Mouse (Mus musculus) cerebral cortex, adult 2 months (tissue): ENCODE data around the gene Rbm47.

Experiments used
- WGBS: fragments of 180-500 bp; shearing (Covaris S2); methylation state at CpG from one replicate; pipeline ENCODE4 v1.1.7; 2018; 5-methylcytosine and 5-hydroxymethylcytosine counted together

Rbm47 gene

DNA sequence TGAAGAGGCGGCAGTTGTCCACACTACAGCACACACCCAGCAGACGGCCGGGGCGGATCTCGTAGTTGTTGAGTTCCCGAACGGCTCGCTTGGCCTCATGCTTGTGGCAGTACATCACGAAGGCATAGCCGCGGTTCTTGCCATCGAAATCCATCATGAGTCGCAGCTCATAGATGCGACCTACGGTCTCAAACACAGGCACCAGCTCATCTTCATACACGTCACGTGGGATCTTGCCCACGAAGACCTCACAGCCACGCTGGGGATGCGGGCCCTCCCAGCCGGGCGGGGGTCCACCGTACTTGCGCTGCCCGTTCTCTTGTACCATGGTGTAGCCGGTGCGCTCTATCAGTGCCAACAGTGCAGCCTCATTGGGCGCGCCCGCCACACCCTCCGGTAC is 146.1 kb downstream of the Rbm47 start:
- WGBS, result 98% methylated on average over 31 of the region's 31 CpGs

DNA sequence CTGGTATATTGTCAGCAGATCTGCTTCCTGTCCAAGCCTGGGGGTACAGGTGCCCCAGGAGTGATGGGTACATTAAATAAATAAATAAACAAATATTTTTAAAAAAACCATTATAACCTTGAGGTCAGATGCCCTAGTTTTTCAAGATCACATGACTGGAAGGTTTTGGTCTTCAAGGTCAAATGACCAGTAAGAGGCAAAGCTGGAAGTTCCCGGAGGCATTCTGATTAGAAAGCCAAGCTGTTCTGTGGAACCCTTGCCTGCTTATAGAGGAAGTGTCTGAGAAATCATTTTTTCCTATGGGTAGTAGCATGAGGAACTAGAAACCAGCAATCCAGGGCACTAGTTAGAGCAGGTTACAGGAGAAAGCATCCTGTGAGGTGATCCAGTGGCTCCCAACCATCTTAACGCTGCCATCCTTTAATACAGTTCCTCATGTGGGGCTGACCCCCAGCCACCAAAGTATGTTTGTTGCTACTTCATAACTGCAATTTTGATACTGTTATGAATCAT is 157.4 kb downstream of the Rbm47 start:
- 90% methylated on average over 2 of the region's 2 CpGs for WGBS

DNA sequence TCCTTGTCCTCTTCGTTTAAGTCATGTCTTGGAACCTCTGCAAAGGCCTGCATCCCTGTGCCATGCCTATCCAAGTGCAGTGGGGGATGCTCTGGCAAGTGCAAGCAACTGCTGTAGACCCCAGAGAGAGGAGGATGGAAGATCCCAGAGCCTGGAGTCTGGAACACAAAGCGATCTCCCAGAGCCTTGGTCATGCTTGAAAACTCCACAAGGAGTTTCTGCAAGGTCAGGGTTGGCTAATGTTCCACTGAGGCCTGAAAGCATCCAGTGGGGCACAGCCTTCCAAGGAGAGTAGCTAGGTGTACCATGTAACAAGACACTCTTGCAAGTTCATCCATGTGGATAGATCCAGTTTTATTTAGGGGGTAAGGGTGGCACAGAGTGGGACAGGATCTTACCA is 158.5 kb downstream of the Rbm47 start:
- WGBS, result 94% methylated on average over 2 of the region's 2 CpGs

DNA sequence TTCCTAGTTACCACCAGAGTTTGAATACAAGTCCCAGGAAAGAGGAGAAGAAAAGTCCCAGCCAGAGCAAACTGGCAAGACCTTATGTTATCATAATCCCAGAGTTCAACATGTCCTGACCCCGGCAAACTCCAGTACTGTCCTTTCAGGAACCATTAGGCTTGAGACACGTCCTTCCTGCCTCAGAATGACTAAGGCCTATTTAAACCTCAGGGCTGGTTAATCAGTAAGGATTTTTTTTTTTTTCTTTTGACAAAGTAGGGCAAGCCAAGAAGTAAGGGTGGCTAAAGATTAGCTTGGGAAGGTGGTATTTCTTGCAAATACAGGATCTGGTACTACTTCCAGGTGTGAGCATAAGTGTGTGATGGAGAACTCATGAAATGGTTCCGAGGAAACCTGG is 158.9 kb downstream of the Rbm47 start:
- 88% methylated on average over 3 of the region's 3 CpGs for WGBS

DNA sequence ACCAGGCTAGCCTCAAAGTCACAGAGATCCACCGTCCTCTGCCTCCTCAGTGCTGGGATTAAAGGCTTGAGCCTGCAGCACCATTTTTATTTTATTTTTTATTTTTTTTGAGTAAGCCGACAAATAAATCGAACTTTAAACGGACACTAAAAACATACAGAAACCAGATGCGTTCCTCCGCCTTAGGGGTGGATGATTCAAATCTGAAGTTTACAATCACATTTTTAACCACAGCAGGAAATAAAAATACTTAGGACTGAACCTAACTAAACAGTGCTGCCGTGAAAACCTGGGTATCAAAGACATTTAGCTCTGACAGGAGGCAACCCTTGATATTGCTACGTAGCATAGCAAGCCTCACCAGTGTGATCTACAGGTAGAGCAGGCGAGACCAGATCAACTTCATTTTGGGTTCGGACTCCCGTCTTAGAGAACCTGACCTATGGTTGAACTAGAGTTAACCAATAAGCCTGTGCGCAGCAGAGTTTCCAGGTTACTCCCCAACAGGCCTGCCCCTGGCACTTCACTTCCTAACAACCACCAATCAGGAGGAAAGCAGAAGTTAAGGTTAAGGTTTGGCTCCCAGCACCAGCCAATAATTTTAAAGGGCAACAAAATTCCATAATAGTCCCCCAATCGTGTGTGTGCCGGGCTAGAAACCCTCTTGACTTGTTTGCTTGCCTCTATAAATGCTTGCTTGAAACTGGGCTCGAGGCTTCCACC is 164.5 kb downstream of the Rbm47 start:
- 87% methylated on average over 15 of the region's 15 CpGs for WGBS

DNA sequence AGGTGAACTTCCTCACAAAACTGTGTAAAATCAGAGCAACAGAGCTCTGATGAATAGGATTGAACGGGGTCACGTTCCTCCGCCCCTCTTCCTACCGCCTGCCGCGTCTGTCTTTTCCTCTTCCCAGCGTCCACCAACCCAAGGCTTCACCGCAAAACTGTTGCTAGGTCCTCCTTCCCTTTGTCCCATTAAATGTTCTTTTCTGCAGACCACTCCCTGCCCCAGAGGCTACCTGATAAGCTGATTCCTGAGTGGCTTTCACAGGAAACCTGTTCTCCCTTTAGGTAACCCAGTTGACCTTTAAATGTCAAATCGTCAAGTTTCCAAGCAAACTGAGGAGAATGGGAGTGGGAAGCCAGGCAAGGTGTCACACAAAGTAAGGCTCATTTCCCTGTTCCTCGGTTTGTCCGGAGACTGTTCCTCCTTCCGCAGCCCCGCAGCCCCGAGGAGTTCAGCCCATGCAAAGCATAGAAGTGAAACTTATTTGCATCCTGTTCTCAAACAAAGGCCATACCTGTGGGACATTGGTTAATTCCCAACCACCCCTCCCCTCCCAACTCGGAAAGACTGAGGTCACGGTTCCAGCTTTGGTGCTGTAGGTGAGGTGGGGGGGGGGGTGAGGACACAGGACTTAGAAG is 167.8 kb downstream of the Rbm47 start:
- 60% methylated on average over 16 of the region's 16 CpGs for WGBS

DNA sequence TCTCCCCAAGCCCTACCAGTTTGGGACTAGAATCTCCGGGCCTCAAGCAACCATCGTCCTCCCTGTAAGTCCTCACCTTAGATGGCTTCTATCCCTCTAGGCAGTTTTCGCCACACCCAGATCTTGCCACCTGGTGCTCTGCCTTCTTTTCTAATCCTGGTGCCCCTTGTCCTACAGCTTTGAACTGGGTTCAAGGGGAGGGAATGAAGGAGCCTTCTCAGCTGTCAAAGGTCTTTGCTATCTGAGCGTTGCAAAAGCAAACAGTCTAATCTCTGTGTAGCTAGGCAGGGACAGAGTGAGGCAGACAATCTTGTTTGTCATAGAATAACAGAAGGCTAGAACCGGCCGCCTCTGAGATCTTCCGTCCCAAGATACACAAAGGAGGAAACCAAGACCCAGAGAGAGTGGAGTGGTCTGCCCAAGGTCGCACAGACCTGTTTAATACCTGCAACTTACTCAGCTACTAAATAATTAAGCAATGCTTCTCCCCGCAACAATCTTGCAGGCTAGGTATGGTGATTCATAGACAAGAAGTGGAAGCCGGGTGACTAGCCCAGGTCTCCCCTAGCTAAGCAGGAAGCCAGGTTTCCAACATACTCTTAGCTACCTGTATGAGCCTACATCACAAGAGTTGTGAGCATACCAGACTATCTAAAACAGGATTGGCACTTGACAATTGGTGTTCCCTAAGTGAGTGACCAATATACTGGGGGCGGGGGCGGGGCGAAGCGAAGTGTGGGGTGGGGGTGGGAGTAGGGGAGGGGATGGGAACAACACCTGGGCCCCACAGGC is 168.6 kb downstream of the Rbm47 start, which contains the start of gene 9130230L23Rik:
9130230L23Rik (minus strand) TSS at position 152 of the 792 bp plus-strand sequence.
- 75% methylated on average over 14 of the region's 14 CpGs for WGBS

DNA sequence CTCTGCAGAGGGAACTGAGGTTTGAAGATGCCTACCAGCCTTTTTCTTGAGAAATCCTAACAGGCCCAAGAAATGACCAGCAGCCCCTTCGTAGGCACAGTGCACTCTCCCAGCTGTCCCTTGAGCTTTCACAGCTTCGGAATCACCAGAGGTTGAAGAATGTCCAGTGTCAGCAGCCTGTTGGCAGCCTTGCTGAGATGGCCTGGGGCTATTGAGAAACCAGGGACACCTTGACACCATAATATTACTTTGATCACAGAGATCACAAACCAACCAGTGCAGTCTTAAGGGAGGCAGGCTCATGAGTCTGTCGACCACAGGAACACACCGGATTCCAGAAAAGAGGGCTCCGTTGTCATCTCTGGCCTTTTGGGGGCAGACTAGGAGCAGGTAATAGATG is 171.7 kb downstream of the Rbm47 start:
- WGBS, result 87% methylated on average over 5 of the region's 5 CpGs

DNA sequence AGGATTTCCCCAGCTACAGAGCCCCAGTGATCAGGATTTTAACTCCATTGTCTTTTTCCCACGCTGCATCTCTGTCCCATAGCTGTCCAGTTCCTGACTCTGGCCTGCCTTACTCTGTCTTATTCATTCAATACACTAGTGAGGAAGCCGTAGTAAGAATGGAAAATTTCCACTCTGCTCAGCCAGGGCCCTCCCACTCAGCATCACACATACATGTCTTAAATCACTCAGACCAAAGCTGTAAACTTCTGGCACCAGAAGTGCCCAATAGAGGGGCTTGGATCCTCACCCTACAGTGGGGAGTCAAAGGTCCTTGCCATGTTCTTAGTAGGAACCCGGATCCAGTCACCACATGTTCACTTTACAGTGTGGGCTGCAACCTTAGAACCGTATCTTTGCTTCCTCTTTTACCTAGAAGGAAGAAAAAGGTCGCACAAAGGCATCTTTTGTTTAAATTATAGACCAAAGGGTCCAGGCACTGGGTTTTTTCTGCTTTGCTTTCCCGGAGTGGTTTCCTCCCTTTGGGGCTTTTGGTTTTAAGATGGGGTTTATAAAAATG is 172.3 kb downstream of the Rbm47 start:
- WGBS, result 71% methylated on average over 6 of the region's 6 CpGs

DNA sequence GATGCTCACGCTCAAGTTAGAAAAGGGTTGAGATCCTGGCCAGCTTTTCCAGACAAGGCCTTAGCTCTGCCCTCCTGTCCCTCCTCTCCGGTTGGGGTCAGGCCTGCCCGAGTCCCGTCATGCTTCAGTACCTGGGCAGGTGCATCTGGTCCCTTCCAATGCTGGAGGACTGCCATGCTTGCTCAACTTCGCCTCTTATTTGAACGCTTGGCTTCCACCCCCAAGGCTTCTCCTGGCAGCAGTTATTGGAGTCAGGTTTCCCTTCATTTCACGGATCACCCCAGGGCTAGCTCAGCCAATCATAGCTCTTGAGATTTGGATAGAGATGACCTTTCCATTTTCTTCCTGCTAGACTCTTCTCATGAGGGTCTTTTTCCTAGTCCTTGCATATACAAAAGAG is 172.8 kb downstream of the Rbm47 start:
- 83% methylated on average over 7 of the region's 7 CpGs for WGBS

DNA sequence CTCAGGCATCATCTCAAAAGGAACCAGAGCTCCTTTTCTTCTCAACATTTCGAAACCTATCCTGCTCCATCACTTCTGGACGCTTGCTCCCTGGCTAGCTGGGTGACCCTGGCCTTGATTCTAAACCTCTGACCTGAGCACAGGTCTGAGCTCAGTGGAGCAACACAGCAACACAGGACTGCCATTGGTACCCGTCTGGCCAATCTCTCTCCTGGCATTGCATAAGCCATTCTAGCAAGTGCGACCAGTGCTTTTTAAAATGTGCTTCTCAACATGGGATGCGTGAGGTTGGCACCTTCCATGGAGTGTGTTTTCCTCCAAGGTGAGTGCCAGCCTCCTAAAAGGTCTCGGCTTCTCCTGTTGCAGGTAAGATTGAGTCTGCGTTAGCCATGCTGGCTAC is 173.8 kb downstream of the Rbm47 start:
- WGBS, result 86% methylated on average over 7 of the region's 7 CpGs

DNA sequence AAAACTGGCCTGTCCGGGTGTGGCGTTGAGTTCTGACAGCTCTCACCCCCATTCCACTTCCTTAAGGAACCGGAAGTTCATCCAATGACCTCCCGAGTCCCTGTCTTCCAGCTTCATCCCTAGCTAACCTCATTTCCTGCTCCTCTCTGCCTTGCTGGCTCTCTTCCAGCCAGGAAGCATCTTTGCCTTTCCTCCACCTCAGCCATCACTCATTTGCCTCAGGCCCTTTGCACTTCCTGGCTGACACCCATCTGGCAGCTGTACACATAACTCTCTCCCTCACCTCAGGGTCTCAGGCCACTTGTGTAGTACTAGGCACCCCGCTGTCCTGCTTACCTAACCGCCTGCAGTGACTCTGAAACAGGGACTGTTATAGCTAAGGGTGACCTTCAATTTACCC is 178.3 kb downstream of the Rbm47 start:
- WGBS, result 84% methylated on average over 6 of the region's 6 CpGs

DNA sequence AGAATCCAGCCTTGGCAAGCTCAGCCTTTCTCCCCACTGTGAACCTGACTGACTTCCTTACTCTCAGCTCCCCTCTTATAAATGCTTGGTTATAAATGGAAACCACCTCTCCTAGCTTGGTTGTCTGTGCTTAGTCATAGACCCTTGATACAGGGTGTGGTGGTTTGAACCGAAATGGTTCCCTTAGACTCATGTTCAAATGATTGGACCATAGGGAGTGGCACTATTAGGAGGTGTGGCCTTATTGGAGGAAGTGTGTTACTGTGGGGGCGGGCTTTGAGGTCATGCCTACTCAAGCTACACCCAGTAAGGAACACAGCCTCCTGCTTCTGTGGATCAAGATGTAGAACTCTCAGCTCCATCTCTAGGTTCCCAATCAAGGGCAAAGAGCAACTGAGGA is 181.7 kb downstream of the Rbm47 start:
- WGBS, result 73% methylated on average over 2 of the region's 2 CpGs

DNA sequence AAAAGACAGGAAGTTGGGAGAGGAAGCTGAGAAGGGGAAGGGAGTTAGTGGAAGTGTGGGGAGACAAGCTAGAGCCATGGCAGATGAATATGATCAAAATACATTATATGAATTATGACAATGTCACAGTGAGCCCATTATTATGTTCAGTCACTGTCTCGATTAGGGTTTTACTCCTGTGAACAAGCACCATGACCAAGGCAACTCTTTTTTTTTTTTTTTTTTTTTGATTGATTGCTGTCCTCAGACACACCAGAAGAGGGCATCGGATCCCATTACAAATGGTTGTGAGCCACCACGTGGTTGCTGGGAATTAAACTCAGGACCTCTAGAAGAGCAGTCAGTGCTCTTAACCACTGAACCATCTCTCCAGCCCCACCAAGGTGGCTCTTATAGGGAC is 185.9 kb downstream of the Rbm47 start:
- 75% methylated on average over 3 of the region's 3 CpGs for WGBS

DNA sequence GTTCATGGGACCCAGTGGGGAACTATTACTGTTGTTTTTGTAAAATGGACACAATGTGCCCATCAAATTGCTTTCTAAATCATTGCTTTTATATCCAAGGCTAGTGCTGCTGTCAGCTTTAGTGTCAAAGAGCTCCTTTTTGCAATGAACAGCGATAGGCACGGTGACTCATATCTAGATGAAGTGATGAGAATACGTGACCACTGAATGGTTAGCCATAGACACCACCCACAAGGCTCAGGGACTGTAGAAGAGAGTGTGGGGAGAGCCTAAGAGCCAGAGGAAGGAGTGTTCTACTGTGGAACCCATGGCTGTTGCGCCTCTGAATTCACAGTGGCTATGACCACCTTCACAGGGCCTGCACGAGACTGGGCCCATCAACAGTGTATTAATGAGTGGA is 186.5 kb downstream of the Rbm47 start:
- 84% methylated on average over 5 of the region's 5 CpGs for WGBS

DNA sequence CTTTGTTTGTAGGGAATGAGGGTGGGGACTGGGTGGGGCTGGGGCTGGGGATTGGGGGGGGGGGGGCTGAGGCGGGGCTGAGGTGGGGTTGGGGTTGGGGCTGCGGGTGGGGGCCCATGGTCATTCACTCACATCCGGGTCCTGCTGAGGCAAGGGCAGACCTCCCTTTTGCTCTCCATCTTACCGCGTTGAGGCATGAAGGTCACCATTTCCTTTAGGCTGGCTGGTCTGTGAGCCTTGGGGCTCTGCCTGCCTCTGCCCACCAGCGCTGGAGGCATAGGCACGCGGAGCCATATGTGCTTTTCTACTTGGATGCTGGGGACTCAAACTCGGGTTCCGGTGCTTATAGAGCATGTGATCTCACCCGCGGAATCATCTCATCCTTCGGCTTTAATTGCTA is 197.2 kb downstream of the Rbm47 start:
- WGBS, result 89% methylated on average over 13 of the region's 13 CpGs

DNA sequence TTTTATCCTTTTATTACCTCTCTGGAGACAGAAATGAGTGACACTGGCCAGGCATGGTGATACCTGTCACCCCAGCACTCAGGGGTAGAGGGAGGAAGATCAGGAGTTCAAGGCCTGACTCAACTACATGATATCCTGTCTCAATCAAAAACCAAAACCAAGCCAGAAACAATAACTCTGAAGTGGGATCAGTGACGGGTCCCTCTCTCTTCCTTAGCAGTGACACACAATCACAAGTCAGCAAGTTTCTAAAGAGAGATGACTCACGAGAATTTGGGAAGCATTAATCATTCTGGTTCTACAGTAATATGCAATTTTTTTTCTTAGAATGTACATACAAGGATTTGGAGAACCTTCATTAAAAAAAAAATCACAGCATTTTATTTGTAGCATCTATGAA is 199.7 kb downstream of the Rbm47 start:
- 71% methylated on average over 2 of the region's 2 CpGs for WGBS

DNA sequence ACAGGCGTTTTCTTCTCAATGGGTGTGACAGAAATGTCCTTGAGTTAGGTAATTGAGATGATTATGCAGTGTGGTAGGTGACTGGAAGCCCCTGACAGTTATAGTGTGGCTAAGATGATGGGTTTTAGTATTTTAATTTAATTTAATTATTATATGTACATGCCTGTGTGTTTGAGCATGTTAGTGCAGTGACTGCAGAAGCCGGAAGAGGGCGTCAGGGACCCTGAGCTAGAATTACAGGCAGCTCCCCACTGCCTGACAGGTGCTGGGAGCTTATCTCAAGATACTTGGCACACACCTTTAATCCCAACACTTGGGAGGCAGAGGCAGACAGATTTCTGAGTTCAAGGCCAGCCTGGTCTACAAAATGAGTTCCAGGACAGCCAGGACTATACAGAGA is 204.9 kb downstream of the Rbm47 start:
- 95% methylated on average over 3 of the region's 3 CpGs for WGBS

DNA sequence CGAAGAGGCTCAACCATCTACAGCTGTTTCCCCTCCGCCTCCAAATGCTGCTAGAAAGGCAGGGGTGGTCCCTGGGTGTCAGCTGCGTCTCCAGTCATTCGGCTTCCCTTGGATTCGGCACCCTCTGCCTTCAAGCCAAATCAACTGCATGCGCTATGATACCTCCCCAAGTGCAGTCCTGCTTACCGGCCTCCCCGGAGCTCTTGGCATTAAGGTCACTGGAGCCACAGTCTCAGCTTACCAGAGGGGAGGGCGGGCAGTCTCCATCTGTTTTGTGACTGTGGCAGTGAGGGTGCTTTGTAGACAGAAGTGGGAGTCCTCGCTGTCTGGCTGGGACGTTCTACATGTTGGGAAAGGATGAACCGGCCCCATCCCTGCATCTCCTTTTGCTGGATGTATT is 205.8 kb downstream of the Rbm47 start:
- WGBS, result 78% methylated on average over 12 of the region's 12 CpGs
